Mouse (Mus musculus): ENCODE data around the gene Tjp3.

DNA sequence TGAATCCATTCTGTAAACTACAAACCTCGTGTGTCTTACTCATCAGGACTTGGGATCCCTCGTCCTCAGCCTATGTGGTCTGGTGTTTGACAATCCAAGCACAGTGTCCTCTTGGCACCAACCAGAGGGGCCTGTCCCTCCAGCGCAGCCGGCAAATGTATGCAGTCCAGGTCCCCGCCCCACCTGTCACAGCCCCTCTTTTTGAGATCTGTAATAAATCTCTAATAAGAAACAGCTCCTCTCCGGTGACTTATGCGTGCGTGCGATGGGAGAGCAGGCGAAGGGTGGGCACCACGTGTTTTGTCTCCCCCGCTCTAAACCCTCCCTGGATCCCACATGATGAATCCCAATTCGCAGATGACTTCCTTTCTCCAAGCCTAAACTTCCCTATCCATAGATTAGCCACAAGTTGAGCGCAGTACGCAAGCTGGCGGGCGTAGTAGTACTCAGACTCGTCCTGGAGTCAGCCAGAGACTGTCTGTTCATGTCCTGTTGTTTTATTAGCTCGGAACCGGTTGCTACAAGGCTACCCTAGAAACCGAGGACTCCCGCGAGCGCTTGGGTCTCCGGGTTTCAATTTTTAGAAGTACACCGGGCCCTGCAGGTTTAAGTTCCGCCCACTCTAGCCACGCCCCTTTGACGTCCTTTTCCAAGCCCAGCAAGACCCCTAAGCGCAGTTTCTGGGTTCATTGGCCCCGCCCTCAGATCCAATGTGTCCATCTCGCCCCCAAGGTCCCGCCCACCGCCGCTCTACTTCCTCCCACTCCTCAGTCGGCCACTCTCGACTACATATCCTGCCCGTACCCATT is 28.6 kb upstream of the Tjp3 start:
- TF ChIP-seq CTCF (conservative IDR thresholded peaks at IDR 0.05; ENCODE audit: low read length) (no peak), NANOG (IDR thresholded peaks at IDR 0.05; ENCODE audit: borderline replicate concordance, low read length) (no peak), POU5F1 (IDR thresholded peaks at IDR 0.05; ENCODE audit: borderline replicate concordance, low read length) (no peak)

Measured in E14TG2a.4 (cell line).